Mouse (Mus musculus) urinary bladder, adult 2 months (tissue): ENCODE results near the gene Gm45623. TPM values are rescaled to one million over a fixed set of nuclear protein-coding genes. Genes with fewer than 3 reads are reported as not detected.

Experiments used
- DNase-seq: peaks from one replicate; pipeline ENCODE4 v3.0.0; 2022; ENCODE audit warnings: low spot score
- polyA plus RNA-seq: library from polyadenylated mRNA; depleted of rRNA; stranded (reverse); fragments of >200 nt; gene quantifications from 2 replicates; pipeline ENCODE4 v1.2.3, GENCODE M21; 2012; rRNA removed

The Gm45623 gene
- not detected in 2 replicates for polyA plus RNA-seq

- no peak for DNase-seq
These were observed at the start of gene Gm45623 for GRCm38 (mm10) chr13:56753192-56753951. Gene Gm45623, minus strand, starts transcription at chr13:56753827.

GRCm38 (mm10) chr13:56797459-56797858 lies 43.8 kb upstream of the Gm45623 start:
- DNase-seq, result no peak

GRCm38 (mm10) chr13:56795501-56795900 lies 41.9 kb upstream of the Gm45623 start:
- DNase-seq, result no peak

- DNase-seq, result no peak
These were observed 40.8 kb upstream of the Gm45623 start for GRCm38 (mm10) chr13:56794441-56794840.

GRCm38 (mm10) chr13:56792844-56793243 lies 39.2 kb upstream of the Gm45623 start:
- no peak for DNase-seq

GRCm38 (mm10) chr13:56790683-56791082 lies 37.1 kb upstream of the Gm45623 start:
- DNase-seq, result no peak

GRCm38 (mm10) chr13:56782621-56783020 lies 29.0 kb upstream of the Gm45623 start:
- no peak for DNase-seq

- DNase-seq, result no peak
These were observed 28.1 kb upstream of the Gm45623 start for GRCm38 (mm10) chr13:56781697-56782096.

- no peak for DNase-seq
These were observed 27.3 kb upstream of the Gm45623 start for GRCm38 (mm10) chr13:56780746-56781469.

- no peak for DNase-seq
These were observed 20.7 kb upstream of the Gm45623 start for GRCm38 (mm10) chr13:56774304-56774703.

GRCm38 (mm10) chr13:56773262-56773870 lies 19.7 kb upstream of the Gm45623 start:
- DNase-seq, result no peak

GRCm38 (mm10) chr13:56772592-56772991 lies 19.0 kb upstream of the Gm45623 start:
- no peak for DNase-seq

- no peak for DNase-seq
These were observed 17.2 kb upstream of the Gm45623 start for GRCm38 (mm10) chr13:56770786-56771185.

GRCm38 (mm10) chr13:56770136-56770578 lies 16.5 kb upstream of the Gm45623 start:
- no peak for DNase-seq

GRCm38 (mm10) chr13:56769431-56769830 lies 15.8 kb upstream of the Gm45623 start:
- no peak for DNase-seq

GRCm38 (mm10) chr13:56766211-56766610 lies 12.6 kb upstream of the Gm45623 start:
- DNase-seq, result no peak

- no peak for DNase-seq
These were observed 11.8 kb upstream of the Gm45623 start for GRCm38 (mm10) chr13:56765284-56766032.

GRCm38 (mm10) chr13:56762446-56763229 lies 9.0 kb upstream of the Gm45623 start:
- no peak for DNase-seq

GRCm38 (mm10) chr13:56758492-56758891 lies 4.9 kb upstream of the Gm45623 start:
- peak; percentile 47 for DNase-seq

GRCm38 (mm10) chr13:56757201-56757600 lies 3.6 kb upstream of the Gm45623 start:
- no peak for DNase-seq

GRCm38 (mm10) chr13:56755871-56756270 lies 2.2 kb upstream of the Gm45623 start:
- no peak for DNase-seq
